Mouse (Mus musculus): Measurements from ENCODE around the gene Efna3.

Gene Efna3

DNA sequence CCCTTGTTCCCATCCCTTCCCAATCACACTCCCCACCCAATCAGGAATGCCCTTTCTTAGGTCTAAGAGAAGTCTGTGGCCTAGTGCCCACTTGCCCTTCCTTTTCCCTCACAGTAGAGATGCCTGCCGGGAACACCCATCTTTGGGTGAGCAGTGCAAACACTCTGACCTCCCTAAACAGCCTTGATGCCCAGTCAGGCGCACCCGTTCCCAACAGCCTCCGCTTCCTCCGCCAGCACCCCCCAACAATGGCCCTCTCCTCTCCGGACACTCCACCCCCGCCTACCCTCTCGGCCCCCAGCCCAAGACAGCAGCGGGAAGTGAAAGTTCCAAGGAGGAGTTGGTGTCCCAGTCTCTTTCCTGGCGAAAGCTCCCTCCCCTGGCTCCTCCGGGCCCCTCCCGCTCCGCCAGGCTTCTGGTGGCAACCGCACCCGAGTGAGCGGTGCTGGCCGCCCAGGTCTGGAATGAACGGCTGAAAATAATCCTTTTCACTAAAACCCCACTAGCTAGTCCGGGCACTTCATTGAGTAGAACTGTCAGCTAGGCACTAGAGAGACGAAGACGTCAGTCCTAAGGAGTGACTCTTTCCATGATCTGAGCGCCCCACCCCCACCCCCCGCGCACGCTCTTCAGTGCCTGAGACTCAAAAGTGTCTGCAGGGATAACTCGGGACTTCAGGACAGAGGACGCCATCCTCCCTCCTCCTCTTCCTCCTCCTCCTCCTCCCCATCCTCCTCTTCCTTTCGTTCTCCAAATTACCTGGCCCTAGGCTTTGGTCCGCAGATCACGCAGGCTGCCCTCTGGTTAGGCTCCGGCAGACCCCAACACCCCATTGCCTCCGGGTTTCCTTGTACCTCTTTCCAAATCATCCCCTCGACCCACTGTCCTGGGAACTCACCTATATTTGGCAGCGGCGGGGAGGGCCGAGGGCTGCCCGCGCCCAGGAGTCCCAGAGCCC lies 26.4 kb upstream of the Efna3 start:
- peak; percentile 36 for DNase-seq (ENCODE audit: low read depth, low spot score)
- H3K27me3 ChIP-seq (ENCODE audit: control insufficient read depth, insufficient read depth, low read length, poor library complexity, severe bottlenecking) = no peaks in the 10 kb centered on the region
- H3K36me3 ChIP-seq (ENCODE audit: control insufficient read depth, insufficient read depth, low read length, poor library complexity, severe bottlenecking) = no peaks in the 10 kb centered on the region

- Histone ChIP-seq H3K27me3 (ENCODE audit: control insufficient read depth, insufficient read depth, low read length, poor library complexity, severe bottlenecking) (no peaks in the 10 kb centered on the region), H3K36me3 (ENCODE audit: control insufficient read depth, insufficient read depth, low read length, poor library complexity, severe bottlenecking) (no peaks in the 10 kb centered on the region)
- DNase-seq (ENCODE audit: low read depth, low spot score) = no peak
Measured at GRCm38 (mm10) chr3:89347916-89348315, 25.2 kb upstream of the Efna3 start.

- DNase-seq (ENCODE audit: low read depth, low spot score) = no peak
- H3K27me3 ChIP-seq (ENCODE audit: control insufficient read depth, insufficient read depth, low read length, poor library complexity, severe bottlenecking) = no peaks in the 10 kb centered on the region
- H3K36me3 ChIP-seq (ENCODE audit: control insufficient read depth, insufficient read depth, low read length, poor library complexity, severe bottlenecking) = no peaks in the 10 kb centered on the region
Measured at GRCm38 (mm10) chr3:89346815-89347540, 24.2 kb upstream of the Efna3 start.

- DNase-seq (ENCODE audit: low read depth, low spot score) = no peak
- H3K27me3 ChIP-seq (ENCODE audit: control insufficient read depth, insufficient read depth, low read length, poor library complexity, severe bottlenecking) = no peaks in the 10 kb centered on the region
- H3K36me3 ChIP-seq (ENCODE audit: control insufficient read depth, insufficient read depth, low read length, poor library complexity, severe bottlenecking) = no peaks in the 10 kb centered on the region
Measured at GRCm38 (mm10) chr3:89343279-89343678, 20.5 kb upstream of the Efna3 start.

DNA sequence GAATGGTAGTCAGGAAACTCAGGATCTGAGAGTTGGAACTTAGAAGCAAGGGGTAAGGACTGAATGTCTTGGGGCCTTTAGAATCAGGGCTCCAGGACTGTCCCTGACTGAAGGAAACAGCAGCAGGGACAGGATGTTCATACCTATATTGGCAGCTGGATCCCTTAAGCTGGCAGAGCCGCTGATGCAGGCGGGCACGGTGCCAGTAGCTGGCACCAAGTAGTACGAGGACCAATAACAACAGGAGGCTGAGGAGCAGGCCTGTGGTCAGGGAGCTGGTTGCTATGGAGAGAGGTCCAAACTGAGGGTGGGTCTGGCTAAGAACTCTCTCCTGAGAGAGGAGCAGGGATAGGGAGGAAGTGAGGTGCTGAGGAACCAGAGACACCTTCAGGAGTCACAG lies 19.0 kb upstream of the Efna3 start:
- Histone ChIP-seq H3K36me3 (ENCODE audit: control insufficient read depth, insufficient read depth, low read length, poor library complexity, severe bottlenecking) (no peaks in the 10 kb centered on the region), H3K27me3 (ENCODE audit: control insufficient read depth, insufficient read depth, low read length, poor library complexity, severe bottlenecking) (no peaks in the 10 kb centered on the region)
- no peak for DNase-seq (ENCODE audit: low read depth, low spot score)

DNA sequence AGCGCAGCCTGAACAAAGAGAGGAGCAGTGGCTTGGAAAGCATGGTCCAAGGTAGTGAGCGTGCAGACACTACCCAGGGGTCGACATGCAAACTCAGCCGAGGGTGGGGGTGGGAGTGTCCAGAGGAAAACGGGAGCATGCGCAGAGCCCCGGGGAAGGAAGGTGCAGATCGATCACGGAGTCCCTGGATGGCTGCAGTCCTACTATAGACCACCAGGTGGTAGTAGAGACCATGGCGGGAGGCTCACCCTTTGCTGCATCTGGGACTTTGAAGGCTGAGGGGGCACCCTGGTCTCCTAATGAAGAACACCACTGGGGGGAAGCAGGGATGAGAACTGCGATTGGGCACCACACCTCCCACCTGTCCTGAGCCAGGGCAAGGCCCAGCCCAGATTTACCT lies 17.7 kb upstream of the Efna3 start:
- Histone ChIP-seq H3K36me3 (ENCODE audit: control insufficient read depth, insufficient read depth, low read length, poor library complexity, severe bottlenecking) (no peaks in the 10 kb centered on the region), H3K27me3 (ENCODE audit: control insufficient read depth, insufficient read depth, low read length, poor library complexity, severe bottlenecking) (no peaks in the 10 kb centered on the region)
- peak; percentile 88 for DNase-seq (ENCODE audit: low read depth, low spot score)

GRCm38 (mm10) chr3:89339416-89339815 lies 16.7 kb upstream of the Efna3 start:
- H3K27me3 ChIP-seq (ENCODE audit: control insufficient read depth, insufficient read depth, low read length, poor library complexity, severe bottlenecking) = no peaks in the 10 kb centered on the region
- peak; percentile 75 for DNase-seq (ENCODE audit: low read depth, low spot score)

GRCm38 (mm10) chr3:89337721-89338578 lies 15.2 kb upstream of the Efna3 start, which contains the start of gene Efna4:
Gene Efna4, minus strand, starts transcription at chr3:89338028.
- peak; percentile 53 for DNase-seq (ENCODE audit: low read depth, low spot score)
- H3K36me3 ChIP-seq (ENCODE audit: control insufficient read depth, insufficient read depth, low read length, poor library complexity, severe bottlenecking) = no peaks in the 10 kb centered on the region
- no peaks in the 10 kb centered on the region for H3K27me3 ChIP-seq (ENCODE audit: control insufficient read depth, insufficient read depth, low read length, poor library complexity, severe bottlenecking)

More at GRCm38 (mm10) chr3:89339416-89339815, 16.7 kb upstream of the Efna3 start:
- H3K36me3 ChIP-seq (ENCODE audit: control insufficient read depth, insufficient read depth, low read length, poor library complexity, severe bottlenecking) = no peaks in the 10 kb centered on the region

DNA sequence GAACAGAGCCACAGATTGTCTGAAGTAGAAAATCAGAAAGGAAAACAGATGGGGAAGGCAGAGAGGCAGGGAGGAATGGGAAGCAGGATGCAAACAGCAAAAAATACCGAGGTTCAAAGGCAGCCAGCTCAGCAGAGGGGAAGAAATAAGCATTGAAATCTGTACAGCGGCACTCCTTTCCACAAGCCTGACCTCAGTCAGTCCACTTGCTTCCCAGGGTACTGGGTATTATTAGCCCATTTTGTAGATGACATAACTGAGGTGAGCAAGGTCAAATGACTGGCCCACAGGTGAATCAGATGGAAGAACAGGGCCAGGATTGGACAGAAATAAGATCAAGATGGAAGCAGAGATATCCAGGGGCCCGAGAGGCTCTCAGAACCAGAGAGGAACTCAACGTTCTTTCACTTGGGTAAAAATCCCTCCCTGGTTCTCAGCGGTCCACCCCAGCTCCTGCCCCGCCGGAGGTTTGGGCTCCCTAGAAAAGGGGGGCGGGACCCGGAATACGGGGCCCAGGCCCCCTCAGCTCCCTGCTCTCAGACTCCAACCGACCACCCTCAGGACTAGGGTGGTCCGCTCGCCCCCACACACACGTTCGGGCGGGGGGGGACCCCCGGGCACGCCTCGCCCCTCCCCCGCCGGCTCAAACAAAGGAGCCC lies 14.4 kb upstream of the Efna3 start:
- H3K27me3 ChIP-seq (ENCODE audit: control insufficient read depth, insufficient read depth, low read length, poor library complexity, severe bottlenecking) = no peaks in the 10 kb centered on the region
- DNase-seq (ENCODE audit: low read depth, low spot score) = no peak
- no peaks in the 10 kb centered on the region for H3K36me3 ChIP-seq (ENCODE audit: control insufficient read depth, insufficient read depth, low read length, poor library complexity, severe bottlenecking)

DNA sequence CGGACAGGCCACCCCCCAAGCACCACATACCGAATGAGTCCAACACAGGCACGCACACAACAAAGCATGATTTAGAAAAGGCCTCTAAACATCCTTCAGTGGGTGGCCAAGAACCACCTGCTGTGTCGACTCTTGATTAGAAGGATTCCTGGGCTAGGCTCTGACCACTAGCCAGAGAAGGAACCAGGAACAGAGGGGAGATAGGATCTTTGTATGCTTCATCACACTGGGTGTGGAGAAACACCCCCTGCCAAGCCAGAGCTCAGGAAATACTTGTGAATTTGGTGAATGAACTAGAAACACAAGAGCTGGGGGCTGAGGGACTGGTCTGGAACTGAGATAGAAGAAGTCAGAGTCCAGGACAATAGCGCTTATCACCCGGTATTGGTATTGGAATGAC lies 13.8 kb upstream of the Efna3 start:
- no peaks in the 10 kb centered on the region for H3K27me3 ChIP-seq (ENCODE audit: control insufficient read depth, insufficient read depth, low read length, poor library complexity, severe bottlenecking)
- no peak for DNase-seq (ENCODE audit: low read depth, low spot score)
- H3K36me3 ChIP-seq (ENCODE audit: control insufficient read depth, insufficient read depth, low read length, poor library complexity, severe bottlenecking) = no peaks in the 10 kb centered on the region

GRCm38 (mm10) chr3:89333053-89333452 lies 10.3 kb upstream of the Efna3 start:
- DNase-seq (ENCODE audit: low read depth, low spot score) = no peak
- no peaks in the 10 kb centered on the region for H3K27me3 ChIP-seq (ENCODE audit: control insufficient read depth, insufficient read depth, low read length, poor library complexity, severe bottlenecking)
- H3K36me3 ChIP-seq (ENCODE audit: control insufficient read depth, insufficient read depth, low read length, poor library complexity, severe bottlenecking) = no peaks in the 10 kb centered on the region

DNA sequence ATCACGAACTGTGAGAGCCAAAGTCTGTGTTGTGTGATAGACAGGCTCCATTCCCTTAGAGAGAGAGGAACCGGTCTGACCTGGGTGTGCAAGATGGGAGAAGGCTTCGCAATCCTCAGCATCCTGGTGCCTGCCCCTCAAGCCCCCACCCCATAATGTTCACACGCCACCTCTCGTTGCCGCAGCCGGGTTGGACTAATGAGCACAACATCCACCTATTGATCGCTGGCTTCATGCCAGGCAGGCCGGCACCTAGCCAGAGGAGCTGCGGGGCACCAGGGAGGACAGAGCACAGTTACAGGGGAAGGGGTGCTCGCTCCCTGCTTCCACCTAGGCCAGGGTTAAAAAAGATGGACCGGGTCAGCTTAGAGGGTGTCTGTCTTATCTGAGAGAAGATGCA lies 9.7 kb upstream of the Efna3 start:
- DNase-seq (ENCODE audit: low read depth, low spot score) = no peak

DNA sequence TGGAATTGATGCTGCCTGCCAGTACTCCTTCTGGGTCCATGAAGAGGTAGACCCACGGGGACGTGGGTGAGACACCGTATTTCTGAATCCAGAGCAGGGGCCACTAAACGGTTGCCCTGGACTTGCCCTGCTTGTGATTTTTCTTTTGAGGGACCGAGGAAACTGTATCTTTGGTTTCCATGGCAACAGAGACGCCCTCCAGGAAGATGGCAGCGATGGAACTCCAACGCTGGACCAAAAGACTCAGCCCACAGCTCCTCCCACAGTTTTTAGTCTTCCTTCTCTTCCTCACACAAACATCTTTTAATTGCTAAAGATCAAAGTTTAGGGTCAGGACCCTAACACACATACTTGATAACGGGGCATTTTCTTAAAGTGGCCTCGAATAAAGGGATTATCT lies 9.2 kb upstream of the Efna3 start:
- H3K36me3 ChIP-seq (ENCODE audit: control insufficient read depth, insufficient read depth, low read length, poor library complexity, severe bottlenecking) = no peaks in the 10 kb centered on the region
- no peak for DNase-seq (ENCODE audit: low read depth, low spot score)
- H3K27me3 ChIP-seq (ENCODE audit: control insufficient read depth, insufficient read depth, low read length, poor library complexity, severe bottlenecking) = no peaks in the 10 kb centered on the region

More for the DNA sequence above, 9.7 kb upstream of the Efna3 start:
- no peaks in the 10 kb centered on the region for H3K36me3 ChIP-seq (ENCODE audit: control insufficient read depth, insufficient read depth, low read length, poor library complexity, severe bottlenecking)
- H3K27me3 ChIP-seq (ENCODE audit: control insufficient read depth, insufficient read depth, low read length, poor library complexity, severe bottlenecking) = no peaks in the 10 kb centered on the region

GRCm38 (mm10) chr3:89331561-89331960 lies 8.8 kb upstream of the Efna3 start:
- DNase-seq (ENCODE audit: low read depth, low spot score) = no peak
- Histone ChIP-seq H3K36me3 (ENCODE audit: control insufficient read depth, insufficient read depth, low read length, poor library complexity, severe bottlenecking) (no peaks in the 10 kb centered on the region), H3K27me3 (ENCODE audit: control insufficient read depth, insufficient read depth, low read length, poor library complexity, severe bottlenecking) (no peaks in the 10 kb centered on the region)
